Mouse (Mus musculus) erythroblast, adult 5-6 weeks (primary cell): Measurements from ENCODE around the gene Med10. TPM values are rescaled to one million over a fixed set of nuclear protein-coding genes. Genes with fewer than 3 reads are reported as not detected.

ENCODE experiments used
- ATAC-seq: replicated peaks from 2 replicates; pipeline ENCODE4 v1.8.0; 2016; ENCODE audit warnings: moderate number of reproducible peaks, mild to moderate bottlenecking, moderate TSS enrichment, inconsistent platforms; ENCODE audit not compliant: poor library complexity, low FRiP score, severe bottlenecking
- total RNA-seq, 2 experiments: library from RNA; stranded (forward) in 1 of 2; stranded (reverse) in 1 of 2; fragments of 150-400 nt in 1 of 2; fragments of 200-764, 138-1000 nt in 1 of 2; gene quantifications; 2 replicates each; pipeline versions ENCODE4 v1.2.3 to v1.2.4; 2015 to 2017; ENCODE audit warnings: low replicate concordance in 2 of 2

The Med10 gene
- total RNA-seq, 2 experiments from 2014 or later = 15.8 to 18.9 TPM

GRCm38 (mm10) chr13:69825396-69826095 is 23.4 kb downstream of the Med10 start:
- no peak for ATAC-seq

DNA sequence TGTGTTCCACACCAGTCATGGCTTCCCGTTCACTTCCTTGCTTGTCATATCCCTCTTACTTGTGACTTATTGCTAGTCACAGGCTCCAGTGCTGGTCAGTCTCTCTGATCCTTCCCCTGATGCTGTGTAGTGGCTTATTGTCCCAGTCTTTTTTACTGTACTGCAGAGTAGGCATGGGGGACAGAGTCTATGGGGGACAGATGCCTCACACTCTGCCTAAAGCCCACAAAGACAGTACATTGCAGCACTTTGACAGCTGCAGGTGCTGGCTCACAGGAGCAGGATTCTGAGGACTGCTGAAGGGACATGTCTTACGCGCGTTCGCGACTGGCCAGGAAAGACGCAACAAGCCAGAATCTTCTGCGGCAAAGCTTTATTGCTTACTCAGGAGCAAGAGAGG is 28.4 kb downstream of the Med10 start:
- no peak for ATAC-seq

DNA sequence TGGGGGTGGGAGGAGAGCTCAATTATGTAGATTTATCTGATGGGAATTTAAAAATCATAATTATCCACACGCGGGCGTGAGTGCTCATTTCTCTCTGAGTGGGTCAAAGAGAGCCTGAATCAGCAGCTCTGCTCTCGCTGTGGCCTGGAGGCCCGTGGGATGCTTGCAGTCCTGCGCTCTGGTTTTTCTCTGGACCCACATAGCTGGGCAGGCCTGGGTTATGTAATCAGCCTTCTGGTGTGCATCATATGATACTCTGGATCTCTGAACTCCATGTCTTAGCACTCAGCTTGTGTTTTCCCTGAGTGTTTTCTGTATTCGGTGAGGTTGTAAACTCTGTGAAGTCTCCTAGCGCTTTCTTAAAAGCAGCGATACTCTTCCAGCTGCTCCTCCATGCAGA is 30.4 kb downstream of the Med10 start:
- ATAC-seq = no peak

GRCm38 (mm10) chr13:69833416-69833815 is 31.2 kb downstream of the Med10 start:
- no peak for ATAC-seq

DNA sequence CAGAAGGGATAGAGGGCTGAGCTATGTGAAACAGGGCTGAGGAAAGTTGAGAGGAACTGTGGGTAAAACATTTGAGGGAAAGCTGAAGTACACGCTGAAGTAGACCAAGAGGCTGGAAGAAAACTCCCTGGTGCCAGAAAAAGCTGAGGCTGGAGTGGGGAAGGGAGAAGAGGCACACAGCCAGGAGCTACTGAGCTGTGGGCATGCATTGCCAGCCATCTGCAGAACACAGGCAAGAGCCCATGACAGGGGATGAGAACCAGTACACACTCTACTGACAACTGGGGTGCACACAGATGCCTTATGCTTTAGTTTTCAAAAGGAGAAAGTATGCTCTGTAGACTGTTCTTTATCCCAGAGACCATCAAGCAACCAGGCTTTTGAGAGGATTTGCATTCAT is 43.4 kb downstream of the Med10 start:
- ATAC-seq = no peak

DNA sequence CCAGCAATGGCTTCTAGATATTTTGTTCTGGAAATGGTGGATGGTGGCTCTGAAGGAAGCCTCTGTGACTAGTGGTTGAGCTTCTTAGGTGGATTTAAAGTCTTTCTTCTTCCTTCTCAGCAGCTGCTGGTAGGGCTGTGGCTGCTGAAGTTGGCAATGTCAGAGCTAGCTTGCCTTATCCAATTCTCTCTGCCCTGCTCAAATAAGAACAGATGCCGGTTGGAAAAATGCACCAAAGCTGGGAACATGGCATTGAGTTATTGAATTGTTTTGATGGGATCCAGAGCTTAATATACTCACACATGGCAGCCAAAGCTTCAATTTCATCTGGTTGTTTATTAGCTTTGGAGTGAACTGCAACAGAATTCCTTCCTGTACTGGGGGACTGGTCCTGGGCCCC is 47.4 kb downstream of the Med10 start:
- no peak for ATAC-seq

DNA sequence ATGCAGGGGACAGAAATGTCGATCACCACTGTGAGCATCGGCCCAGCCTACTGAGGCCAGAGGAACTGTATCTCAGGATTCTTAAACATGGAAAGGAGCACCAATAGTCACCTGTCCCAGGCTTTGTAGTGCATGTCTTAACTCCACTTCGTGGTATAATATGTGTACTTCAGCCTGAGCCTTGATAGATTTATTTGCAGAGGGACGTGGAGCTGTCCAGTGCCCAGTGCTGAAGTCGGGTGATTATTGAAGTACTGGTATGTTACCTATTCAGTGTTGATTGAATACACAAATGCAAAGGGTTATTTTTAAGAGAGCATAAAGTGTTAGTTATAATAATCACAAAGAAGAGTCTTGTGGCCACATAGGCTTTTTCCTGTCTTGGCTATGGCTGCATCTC is 50.1 kb downstream of the Med10 start:
- ATAC-seq = no peak

- ATAC-seq = no peak
Measured at GRCm38 (mm10) chr13:69853425-69854043, 51.3 kb downstream of the Med10 start.

- ATAC-seq = no peak
Measured at GRCm38 (mm10) chr13:69855941-69856340, 53.7 kb downstream of the Med10 start.

GRCm38 (mm10) chr13:69862276-69862675 is 60.1 kb downstream of the Med10 start:
- no peak for ATAC-seq

GRCm38 (mm10) chr13:69864911-69865310 is 62.7 kb downstream of the Med10 start:
- no peak for ATAC-seq

Other genes starting within 250 kb of the Med10 start
- gene Srd5a1, start 191.0 kb upstream of the Med10 start, total RNA-seq (2015; ENCODE audit: low replicate concordance) = 3.8 TPM in 1 of 2 replicates, not detected in the other
- 0.56 TPM in 1 of 2 replicates, not detected in the other for gene Srd5a1, start 191.0 kb upstream of the Med10 start, total RNA-seq (2017; ENCODE audit: low replicate concordance)
- gene Ube2ql1, start 62.5 kb upstream of the Med10 start, total RNA-seq (2015; ENCODE audit: low replicate concordance) = not detected in 2 replicates
- gene Ube2ql1, start 62.5 kb upstream of the Med10 start, total RNA-seq (2017; ENCODE audit: low replicate concordance) = not detected in 2 replicates